Mouse (Mus musculus) forebrain, embryonic 16.5 days (tissue): ENCODE data around the gene Tmem87a. TPM values are rescaled to one million over a fixed set of nuclear protein-coding genes. Genes with fewer than 3 reads are reported as not detected.

ENCODE experiments used
- ATAC-seq: fragments of 200-750 bp; cut with Nextera tagmentation; 2 replicates; pipeline ENCODE4 v1.8.0; 2017; ENCODE audit warnings: mild to moderate bottlenecking, moderate library complexity
- H3K27ac ChIP-seq: fragments of 300-500 bp; sonication (generic); 2 replicates; pipeline ENCODE4 v1.5.1; 2014; ENCODE audit warnings: low read length, control low read depth
- H3K27me3 ChIP-seq: fragments of 300-500 bp; sonication (generic); replicated peaks from 2 replicates; pipeline ENCODE4 v1.6.1; 2014; ENCODE audit warnings: low read length; ENCODE audit not compliant: control insufficient read depth, insufficient read depth
- H3K36me3 ChIP-seq: fragments of 300-500 bp; sonication (generic); 2 replicates; pipeline ENCODE4 v1.6.1; 2014; ENCODE audit not compliant: control insufficient read depth, insufficient read depth
- H3K4me1 ChIP-seq: fragments of 300-500 bp; sonication (generic); replicated peaks from 2 replicates; pipeline ENCODE4 v1.6.1; 2014; ENCODE audit warnings: low read length; ENCODE audit not compliant: control insufficient read depth, insufficient read depth
- H3K4me2 ChIP-seq: fragments of 300-500 bp; sonication (generic); 2 replicates; pipeline ENCODE4 v1.6.1; 2014; ENCODE audit warnings: mild to moderate bottlenecking, low read length, control low read depth
- H3K4me3 ChIP-seq: fragments of 300-500 bp; sonication (generic); replicated peaks from 2 replicates; pipeline ENCODE4 v1.5.1; 2014; ENCODE audit warnings: mild to moderate bottlenecking, low read length, control low read depth
- H3K9ac ChIP-seq: fragments of 300-500 bp; sonication (generic); replicated peaks from 2 replicates; pipeline ENCODE4 v1.6.1; 2014; ENCODE audit warnings: low read depth, low read length, control low read depth
- H3K9me3 ChIP-seq: fragments of 300-500 bp; sonication (generic); 2 replicates; pipeline ENCODE4 v1.6.1; 2016; ENCODE audit warnings: low read length; ENCODE audit not compliant: control insufficient read depth
- WGBS: fragments of 180-500 bp; shearing (Covaris S2); extraction: QIAGEN DNeasy Blood & Tissue Kit; methylation state at CpG from one replicate; pipeline ENCODE4 v1.1.7; 2014; 5-methylcytosine and 5-hydroxymethylcytosine counted together
- polyA plus RNA-seq: library from polyadenylated mRNA; unstranded; fragments of >200 nt; fragmentation: Nextera tagmentation; extraction: Ambion mirVana; gene quantifications from 2 replicates; pipeline ENCODE4 v1.2.1, GENCODE M21; 2015

Gene Tmem87a
- polyA plus RNA-seq, 1 experiment from 2014 or later = 6.0 TPM

DNA sequence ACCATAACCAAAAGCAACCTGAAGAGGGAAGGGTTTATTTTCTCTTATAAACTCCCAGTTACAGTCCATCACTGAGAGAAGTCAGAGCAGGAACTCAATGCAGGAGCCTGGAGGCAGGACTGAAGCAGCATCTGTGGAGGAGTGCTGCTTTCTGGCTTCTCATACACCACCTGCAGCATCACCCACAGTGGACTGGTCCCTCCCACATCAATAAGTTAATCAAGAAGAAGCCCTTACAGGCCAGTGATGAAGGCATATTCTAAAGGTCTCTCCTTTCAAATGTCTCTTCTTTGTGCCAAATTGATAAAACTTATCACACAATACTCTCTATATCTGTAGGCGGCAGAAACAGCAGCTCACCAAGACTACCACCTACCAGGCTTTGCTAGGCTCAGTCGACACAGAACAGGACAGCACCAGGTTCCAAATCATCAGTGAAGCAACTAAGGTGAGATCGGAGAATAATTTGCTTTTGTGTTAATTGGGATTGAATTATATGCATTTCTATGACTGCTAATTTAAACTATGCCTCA lies 7.2 kb upstream of the Tmem87a start:
- Histone ChIP-seq H3K4me3 (no peak overlapping the region), H3K9me3 (no peaks in the 10 kb centered on the region), H3K4me2 (no peak overlapping the region), H3K27me3 (no peaks in the 10 kb centered on the region), H3K27ac (no peak overlapping the region), H3K36me3 (no peaks in the 10 kb centered on the region), H3K9ac (no peak overlapping the region), H3K4me1 (peaks cover 6% of the 10 kb centered on the region)
- ATAC-seq = no peak
- WGBS = 92% methylated on average over 3 of the region's 3 CpGs

DNA sequence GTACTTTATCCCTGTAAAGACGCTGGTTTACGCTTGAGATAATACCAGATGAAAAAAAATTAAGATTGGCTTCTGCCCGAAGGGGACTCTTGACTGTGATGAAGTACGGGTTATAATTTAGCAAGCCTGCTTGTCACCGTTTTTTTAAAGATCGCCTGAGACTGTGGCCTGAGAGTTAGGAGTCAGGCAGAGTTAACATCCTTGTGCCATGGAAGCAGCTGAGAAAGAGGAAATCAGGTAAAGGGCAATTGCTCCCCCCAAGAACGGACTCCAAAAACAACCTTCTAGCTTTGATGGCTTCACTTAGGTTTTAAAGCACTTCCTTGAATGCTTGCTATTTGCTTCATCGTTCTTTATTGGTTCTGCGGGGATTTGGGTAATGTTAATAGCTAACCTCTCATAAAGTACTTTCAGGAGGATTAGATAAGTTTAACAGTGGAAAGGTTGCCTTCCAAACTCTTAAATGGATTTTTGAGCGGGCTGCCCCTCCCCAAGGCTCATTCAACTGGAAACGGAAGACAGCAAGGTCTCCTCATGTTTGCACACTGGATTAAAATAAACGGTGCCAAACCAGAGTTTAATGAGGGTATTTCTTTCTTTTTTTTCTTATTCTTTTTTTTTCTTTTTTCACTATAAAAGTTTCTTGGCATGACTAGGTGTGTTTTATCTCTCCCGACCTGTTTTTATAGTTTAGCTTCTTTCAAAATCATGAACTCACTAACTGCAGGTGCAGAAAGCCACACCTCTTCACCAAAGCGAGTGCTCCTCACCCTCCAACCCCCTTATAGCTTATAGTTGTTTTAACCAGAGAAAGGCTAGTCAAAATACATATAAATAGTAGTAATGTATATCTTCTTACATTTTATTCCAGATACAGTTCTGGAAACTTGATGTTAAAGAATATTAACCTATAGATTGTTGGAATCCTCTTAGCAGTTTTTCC lies 1.2 kb upstream of the Tmem87a start:
- peak overlapping the region; percentile 67 for H3K4me2 ChIP-seq
- peaks cover 15% of the 10 kb centered on the region for H3K4me1 ChIP-seq
- WGBS = 39% methylated on average over 14 of the region's 14 CpGs
- H3K36me3 ChIP-seq = no peaks in the 10 kb centered on the region
- H3K27me3 ChIP-seq = no peaks in the 10 kb centered on the region
- no peak for ATAC-seq
- peak overlapping the region; percentile 84 for H3K27ac ChIP-seq
- H3K4me3 ChIP-seq = peak overlapping the region; percentile 95
- peak overlapping the region; percentile 54 for H3K9ac ChIP-seq
- H3K9me3 ChIP-seq = no peaks in the 10 kb centered on the region

DNA sequence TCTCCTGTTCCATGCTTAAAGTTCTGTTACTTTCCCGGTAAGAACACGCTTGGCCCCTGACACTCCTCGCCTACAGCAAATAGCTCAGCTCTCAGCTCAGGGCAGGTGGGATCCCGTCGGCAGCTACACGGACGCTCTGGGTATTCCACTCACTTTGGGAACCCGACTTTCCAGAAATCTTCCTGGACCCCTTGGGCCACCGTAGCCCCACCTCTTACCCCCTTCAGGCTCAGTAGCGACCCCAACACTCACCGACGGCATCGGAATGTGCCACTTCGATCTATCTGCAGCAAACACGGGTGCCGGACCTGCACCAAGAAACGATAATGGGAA lies 294 bp downstream of the Tmem87a start, which contains the start of gene Ganc:
Gene Ganc (plus strand): TSS at position 244 of the 333 bp plus-strand sequence.
- 1% methylated on average over 17 of the region's 17 CpGs for WGBS
- Histone ChIP-seq H3K4me1 (peaks cover 15% of the 10 kb centered on the region), H3K4me2 (peak within 1 kb of the TSS; percentile 67), H3K36me3 (no peaks in the 10 kb centered on the region), H3K4me3 (peak within 1 kb of the TSS; percentile 95), H3K9ac (peak within 1 kb of the TSS; percentile 54), H3K27me3 (no peaks in the 10 kb centered on the region), H3K9me3 (no peaks in the 10 kb centered on the region), H3K27ac (peak within 1 kb of the TSS; percentile 85)
- ATAC-seq = peak; percentile 83

DNA sequence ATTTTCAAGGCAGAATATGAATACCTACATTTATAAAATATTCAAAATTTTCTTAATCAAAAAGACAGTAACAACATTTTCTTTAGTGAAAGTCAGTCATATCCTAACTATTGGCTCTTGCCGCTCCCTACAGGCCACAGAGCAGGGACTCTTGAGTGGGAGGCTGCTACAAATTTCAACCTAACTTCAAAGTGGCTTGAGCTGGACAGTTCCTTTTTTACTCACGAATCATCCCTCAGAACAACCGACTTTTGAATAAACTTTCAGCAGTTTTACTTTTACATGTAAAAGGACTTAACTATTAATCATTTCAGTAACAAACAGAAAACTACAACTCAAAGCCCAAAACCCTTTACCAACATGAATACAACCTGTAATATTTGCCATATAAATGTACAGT lies 1.1 kb downstream of the Tmem87a start:
- Histone ChIP-seq H3K4me3 (no peak overlapping the region), H3K27me3 (no peaks in the 10 kb centered on the region), H3K27ac (no peak overlapping the region), H3K9ac (no peak overlapping the region), H3K9me3 (no peaks in the 10 kb centered on the region), H3K36me3 (no peaks in the 10 kb centered on the region), H3K4me1 (peaks cover 15% of the 10 kb centered on the region), H3K4me2 (peak overlapping the region; percentile 55)
- ATAC-seq = no peak
- 65% methylated on average over 3 of the region's 3 CpGs for WGBS

DNA sequence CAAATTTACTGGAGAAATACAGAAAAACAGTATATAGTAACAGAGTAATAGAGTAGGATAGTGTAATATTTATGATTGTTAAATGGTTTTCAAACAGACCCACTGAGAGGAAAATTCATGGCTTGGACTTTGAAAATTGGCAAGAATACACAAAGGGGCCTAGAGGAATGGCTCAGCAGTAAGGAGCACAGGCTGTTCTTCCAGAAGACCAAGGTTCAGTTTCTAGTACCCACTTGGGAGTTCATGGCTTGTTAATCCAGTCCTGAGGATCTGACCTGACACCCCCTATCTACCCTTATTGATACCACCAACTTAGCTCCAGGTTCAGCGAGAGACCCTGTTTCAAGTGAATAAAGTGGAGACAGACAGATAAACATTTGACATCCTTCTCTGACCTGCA lies 6.0 kb downstream of the Tmem87a start:
- no peak overlapping the region for H3K27ac ChIP-seq
- H3K36me3 ChIP-seq = peaks cover 11% of the 10 kb centered on the region
- H3K9me3 ChIP-seq = no peaks in the 10 kb centered on the region
- no peaks in the 10 kb centered on the region for H3K27me3 ChIP-seq
- H3K9ac ChIP-seq = no peak overlapping the region
- H3K4me1 ChIP-seq = peaks cover 7% of the 10 kb centered on the region
- no peak overlapping the region for H3K4me2 ChIP-seq
- 86% methylated on average over 1 of the region's 1 CpGs for WGBS
- no peak for ATAC-seq
- no peak overlapping the region for H3K4me3 ChIP-seq

DNA sequence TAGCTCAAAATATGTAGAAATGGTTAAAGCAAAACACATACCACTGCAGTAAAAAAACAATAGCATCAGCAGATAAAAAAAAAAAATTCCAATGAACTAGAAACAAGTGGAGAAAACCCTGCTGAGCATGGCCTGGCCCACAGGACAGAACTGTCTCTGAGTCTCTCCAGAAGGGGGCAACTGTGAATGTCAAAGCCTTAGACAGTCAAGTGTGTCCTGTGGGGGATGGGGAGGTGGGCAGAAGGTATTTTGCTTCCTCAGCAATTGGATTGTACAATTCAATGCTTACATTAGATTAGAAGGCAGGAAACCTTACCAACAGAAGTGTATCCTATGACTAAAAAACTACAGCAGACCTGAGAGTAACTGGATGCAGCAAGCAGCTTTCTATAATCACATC lies 11.5 kb downstream of the Tmem87a start:
- no peak overlapping the region for H3K27ac ChIP-seq
- no peak for ATAC-seq
- H3K4me2 ChIP-seq = no peak overlapping the region
- no peak overlapping the region for H3K4me3 ChIP-seq
- H3K9me3 ChIP-seq = no peaks in the 10 kb centered on the region
- H3K9ac ChIP-seq = no peak overlapping the region
- peaks cover 23% of the 10 kb centered on the region for H3K36me3 ChIP-seq
- no peaks in the 10 kb centered on the region for H3K27me3 ChIP-seq
- H3K4me1 ChIP-seq = no peaks in the 10 kb centered on the region

DNA sequence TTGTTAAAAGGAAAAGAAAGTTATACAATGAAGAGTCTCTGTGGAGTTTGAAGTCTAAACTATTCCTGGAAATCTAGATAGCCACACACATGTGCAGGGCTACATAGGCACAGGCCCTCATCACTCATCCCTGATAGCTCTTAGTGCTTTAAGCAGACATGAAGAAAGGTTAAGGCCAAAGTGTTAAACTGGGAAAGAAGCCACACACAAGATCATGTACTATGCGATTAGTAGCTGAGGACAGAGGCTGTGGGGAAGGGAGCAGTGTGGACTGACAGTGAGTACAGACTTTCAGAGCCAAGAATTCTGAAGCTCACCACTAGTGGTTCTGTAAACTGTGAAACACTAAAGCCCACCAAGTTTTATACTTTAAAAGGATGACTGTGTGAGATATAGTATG lies 13.0 kb downstream of the Tmem87a start:
- Histone ChIP-seq H3K4me3 (no peak overlapping the region), H3K4me1 (no peaks in the 10 kb centered on the region), H3K27ac (no peak overlapping the region), H3K4me2 (no peak overlapping the region), H3K27me3 (no peaks in the 10 kb centered on the region), H3K9me3 (no peaks in the 10 kb centered on the region), H3K36me3 (peaks cover 23% of the 10 kb centered on the region), H3K9ac (no peak overlapping the region)
- no peak for ATAC-seq
- 95% methylated on average over 1 of the region's 1 CpGs for WGBS

DNA sequence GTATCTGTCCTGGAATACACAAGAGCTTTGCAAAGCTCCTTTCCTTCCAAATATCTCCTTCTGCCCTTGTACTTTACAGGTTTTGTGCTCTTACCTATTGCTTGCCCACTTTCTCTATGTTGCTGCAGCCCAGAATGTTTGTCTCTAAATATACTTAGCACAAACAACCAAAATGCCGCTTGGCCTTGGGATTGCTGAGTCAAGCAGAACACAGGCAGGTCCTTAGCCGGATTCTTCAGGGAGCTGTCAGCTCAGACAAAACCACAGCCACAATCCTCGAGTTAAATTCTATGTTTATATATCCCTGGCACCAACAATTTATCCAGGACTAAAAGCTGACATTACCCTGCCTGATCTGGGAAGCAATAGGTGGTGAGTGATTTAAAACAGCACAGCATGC lies 14.5 kb downstream of the Tmem87a start:
- no peak overlapping the region for H3K4me3 ChIP-seq
- no peaks in the 10 kb centered on the region for H3K9me3 ChIP-seq
- no peak overlapping the region for H3K27ac ChIP-seq
- WGBS = 88% methylated on average over 3 of the region's 3 CpGs
- H3K4me2 ChIP-seq = no peak overlapping the region
- no peaks in the 10 kb centered on the region for H3K27me3 ChIP-seq
- H3K9ac ChIP-seq = no peak overlapping the region
- peaks cover 23% of the 10 kb centered on the region for H3K36me3 ChIP-seq
- ATAC-seq = no peak
- H3K4me1 ChIP-seq = no peaks in the 10 kb centered on the region

DNA sequence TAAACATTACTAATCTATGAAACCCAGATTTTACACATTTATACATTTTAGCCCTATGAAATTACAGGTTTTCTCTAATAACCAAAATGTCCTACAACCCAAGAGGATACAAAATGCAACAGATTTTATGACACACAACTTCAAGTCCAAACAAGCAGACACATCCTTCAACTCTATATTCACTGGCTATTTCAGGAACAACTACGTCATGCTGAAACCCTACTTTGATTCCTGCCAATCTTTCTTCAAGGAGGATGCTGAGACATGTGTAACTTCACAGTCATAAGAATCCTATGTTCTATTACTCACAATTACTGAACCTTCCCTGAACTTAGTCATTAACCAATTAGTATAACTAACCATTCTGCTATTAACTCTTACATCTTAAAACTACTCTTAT lies 16.6 kb downstream of the Tmem87a start:
- 87% methylated on average over 1 of the region's 1 CpGs for WGBS
- H3K27me3 ChIP-seq = no peaks in the 10 kb centered on the region
- H3K4me2 ChIP-seq = no peak overlapping the region
- no peak overlapping the region for H3K4me3 ChIP-seq
- H3K9me3 ChIP-seq = no peaks in the 10 kb centered on the region
- no peak overlapping the region for H3K27ac ChIP-seq
- H3K4me1 ChIP-seq = no peaks in the 10 kb centered on the region
- no peak for ATAC-seq
- H3K36me3 ChIP-seq = peaks cover 15% of the 10 kb centered on the region
- no peak overlapping the region for H3K9ac ChIP-seq
